1 mouse cellular context compared by ENCODE assay signal in genomic region chr3:89391663-89392511, GRCm38 (mm10).
TF ChIP-seq lines count a peak whose summit lies in the region.

No protein-coding gene starts in this region.

TF ChIP-seq in MEL, 35 proteins besides CTCF, POLR2A, EP300 and RAD21:
- peak; percentile 36; the same call in 1 of the 2 replicates for TF ChIP-seq TCF12 (IDR thresholded peaks at IDR 0.05; ENCODE audit: low read depth, low read length)
- TF ChIP-seq POLR2AphosphoS5 (IDR thresholded peaks at IDR 0.05; ENCODE audit: borderline replicate concordance, low read depth, low read length), result no peak
- TF ChIP-seq SIN3A (IDR thresholded peaks at IDR 0.05; ENCODE audit: low read length), result peak; percentile 71
- no peak for TF ChIP-seq MYC (IDR thresholded peaks at IDR 0.05; ENCODE audit: low read depth, low read length)
- TF ChIP-seq NELFE (IDR thresholded peaks at IDR 0.05; ENCODE audit: low read depth, low read length), result peak; percentile 31
- TF ChIP-seq NRF1 (IDR thresholded peaks at IDR 0.05; ENCODE audit: insufficient read depth, low read depth, low read length, poor library complexity, severe bottlenecking), result peak; percentile 70
- TF ChIP-seq ZKSCAN1 (IDR thresholded peaks at IDR 0.05; ENCODE audit: low read depth, low read length), result no peak
- peak; percentile 55; the same call in 1 of the 2 replicates for TF ChIP-seq ELF1 (IDR thresholded peaks at IDR 0.05; ENCODE audit: low read depth, low read length)
- peak; percentile 20; the same call in 1 of the 2 replicates for TF ChIP-seq MAZ (IDR thresholded peaks at IDR 0.05; ENCODE audit: low read depth, low read length)
- no peak for TF ChIP-seq GABPA (IDR thresholded peaks at IDR 0.05; ENCODE audit: low read depth, low read length)
- TF ChIP-seq JUND (IDR thresholded peaks at IDR 0.05; ENCODE audit: low read depth, low read length), result no peak
- TF ChIP-seq TBP (IDR thresholded peaks at IDR 0.05; ENCODE audit: low read depth, low read length), result no peak
- TF ChIP-seq CHD2 (IDR thresholded peaks at IDR 0.05; ENCODE audit: low read length), result no peak
- TF ChIP-seq KAT2A (conservative IDR thresholded peaks at IDR 0.05; ENCODE audit: low read depth, low read length), result no peak
- no peak for TF ChIP-seq USF2 (IDR thresholded peaks at IDR 0.05; ENCODE audit: borderline replicate concordance in 1 of 2, insufficient read depth in 1 of 2, low read depth in 1 of 2, low read length in 2 of 2)
- no peak for TF ChIP-seq MYB (IDR thresholded peaks at IDR 0.05; ENCODE audit: low read depth, low read length)
- no peak; the same call in 1 of the 2 replicates for TF ChIP-seq CHD1 (IDR thresholded peaks at IDR 0.05; ENCODE audit: low read depth, low read length)
- peak; percentile 50; the same call in 1 of the 2 replicates for TF ChIP-seq HCFC1 (IDR thresholded peaks at IDR 0.05; ENCODE audit: low read depth, low read length)
- TF ChIP-seq ETS1 (IDR thresholded peaks at IDR 0.05; ENCODE audit: low read depth, low read length), result peak; percentile 33; the same call in 1 of the 2 replicates
- no peak for TF ChIP-seq SMC3 (IDR thresholded peaks at IDR 0.05; ENCODE audit: low read depth, low read length)
- no peak for TF ChIP-seq ZC3H11A (IDR thresholded peaks at IDR 0.05; ENCODE audit: low read depth, low read length)
- TF ChIP-seq ZNF384 (IDR thresholded peaks at IDR 0.05; ENCODE audit: low read depth, low read length), result no peak
- no peak for TF ChIP-seq ZMIZ1 (IDR thresholded peaks at IDR 0.05; ENCODE audit: low read depth, low read length)
- TF ChIP-seq MXI1 (IDR thresholded peaks at IDR 0.05; ENCODE audit: low read depth, low read length), result peak; percentile 63
- TF ChIP-seq BHLHE40 (IDR thresholded peaks at IDR 0.05; ENCODE audit: borderline replicate concordance, low read depth, low read length), result no peak
- no peak for TF ChIP-seq RCOR1 (IDR thresholded peaks at IDR 0.05; ENCODE audit: low read depth, low read length)
- 0 out of 2 replicates have a peak, but pooled peaks have one; percentile 2 for TF ChIP-seq USF1 (IDR thresholded peaks at IDR 0.05; ENCODE audit: low read depth, low read length)
- TF ChIP-seq UBTF (IDR thresholded peaks at IDR 0.05; ENCODE audit: borderline replicate concordance, insufficient read depth, low read depth, low read length), result no peak
- TF ChIP-seq MAFK (IDR thresholded peaks at IDR 0.05; ENCODE audit: borderline replicate concordance, low read depth, low read length), result no peak
- TF ChIP-seq E2F4 (IDR thresholded peaks at IDR 0.05; ENCODE audit: borderline replicate concordance, low read depth, low read length), result no peak
- no peak for TF ChIP-seq POLR2AphosphoS2 (IDR thresholded peaks at IDR 0.05; ENCODE audit: low read length)
- TF ChIP-seq TAL1 (IDR thresholded peaks at IDR 0.05; ENCODE audit: low read length), result no peak
- TF ChIP-seq MEF2A (IDR thresholded peaks at IDR 0.05; ENCODE audit: extremely low read depth, insufficient replicate concordance, low read depth, low read length, poor library complexity, severe bottlenecking), result no peak
- TF ChIP-seq MAX (IDR thresholded peaks at IDR 0.05; ENCODE audit: low read length), result peak; percentile 42; the same call in 1 of the 2 replicates
- 0 out of 2 replicates have a peak, but pooled peaks have one; percentile 22 for TF ChIP-seq GATA1 (IDR thresholded peaks at IDR 0.05; ENCODE audit: low read depth, low read length)
